Mouse (Mus musculus): ENCODE data around the gene Tenm4. TPM values are rescaled to one million over a fixed set of nuclear protein-coding genes. Genes with fewer than 3 reads are reported as not detected.
A peak's percentile ranks its signal among the peaks of the same experiment; 100 is the strongest.

Gene Tenm4
- polyA plus RNA-seq, 2 experiments: 12.7 to 37.4 TPM

DNA sequence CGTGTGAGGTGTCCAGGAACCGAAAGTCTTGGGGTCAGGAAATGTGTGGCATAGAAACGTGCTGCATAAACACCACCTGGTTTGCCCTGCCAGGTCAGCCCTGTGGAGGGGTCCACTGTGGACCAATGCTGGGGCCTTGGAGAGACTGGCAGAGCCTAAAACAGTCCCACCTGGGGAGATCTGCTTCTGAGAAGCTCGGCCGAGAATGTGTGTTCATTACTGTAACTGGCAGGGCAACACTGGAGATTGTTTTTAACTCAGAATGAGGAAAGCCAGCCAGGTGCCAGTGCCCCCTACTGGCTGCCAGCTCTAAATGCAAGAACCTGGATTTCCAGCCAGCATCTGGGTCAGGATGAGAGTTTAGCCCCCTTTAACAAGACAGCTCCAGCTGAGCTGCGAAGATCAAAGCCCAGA is 383.2 kb downstream of the Tenm4 start:
- Histone ChIP-seq H3K36me3 (ENCODE audit: control insufficient read depth, insufficient read depth, low read length) (no peaks in the 10 kb centered on the region), H3K4me3 (replicated peaks; ENCODE audit: low read length) (no peak overlapping the region), H3K9ac (ENCODE audit: low read depth, low read length, severe bottlenecking) (no peak overlapping the region), H3K4me2 (replicated peaks; ENCODE audit: low read depth, low read length, severe bottlenecking) (no peak overlapping the region), H3K27me3 (ENCODE audit: control insufficient read depth, insufficient read depth, low read length) (no peaks in the 10 kb centered on the region), H3K4me1 (ENCODE audit: control insufficient read depth, insufficient read depth, low read length) (peaks cover 43% of the 10 kb centered on the region), H3K27ac (replicated peaks; ENCODE audit: low read depth, low read length) (no peak overlapping the region), H3K9me3 (ENCODE audit: control insufficient read depth, low read length) (no peaks in the 10 kb centered on the region)
- WGBS: 24% methylated on average over 6 of the region's 6 CpGs
- no peak for TF ChIP-seq POLR2A (IDR thresholded peaks at IDR 0.05; ENCODE audit: borderline replicate concordance, extremely low read depth, insufficient read depth, insufficient read length)
- no peak for ATAC-seq (ENCODE audit: low FRiP score, low read depth)
- peak; percentile 44 for DNase-seq (ENCODE audit: low spot score)

DNA sequence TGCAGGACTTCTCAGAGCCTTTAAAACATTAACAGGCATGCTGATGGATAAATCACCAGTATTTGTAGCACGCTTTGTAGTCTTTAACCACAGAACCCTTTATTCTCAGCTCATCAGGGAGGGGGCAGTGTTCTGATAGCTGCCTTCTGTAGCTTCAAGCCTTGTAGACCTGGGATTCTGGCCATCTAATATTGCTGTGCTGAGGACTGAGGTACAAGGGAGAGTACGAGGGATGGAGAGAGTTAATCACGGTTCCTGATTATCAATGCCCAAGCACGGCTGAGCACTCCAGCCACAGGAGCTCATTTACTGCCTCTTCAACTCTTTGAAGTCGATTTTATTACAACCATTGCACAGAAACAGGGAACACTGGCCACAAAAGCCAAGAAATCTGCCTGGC is 384.2 kb downstream of the Tenm4 start:
- ATAC-seq (ENCODE audit: low FRiP score, low read depth): no peak
- H3K27ac ChIP-seq (replicated peaks; ENCODE audit: low read depth, low read length): no peak overlapping the region
- DNase-seq (ENCODE audit: low spot score): peak; percentile 48
- H3K36me3 ChIP-seq (ENCODE audit: control insufficient read depth, insufficient read depth, low read length): no peaks in the 10 kb centered on the region
- no peak overlapping the region for H3K4me2 ChIP-seq (replicated peaks; ENCODE audit: low read depth, low read length, severe bottlenecking)
- no peaks in the 10 kb centered on the region for H3K27me3 ChIP-seq (ENCODE audit: control insufficient read depth, insufficient read depth, low read length)
- TF ChIP-seq POLR2A (IDR thresholded peaks at IDR 0.05; ENCODE audit: borderline replicate concordance, extremely low read depth, insufficient read depth, insufficient read length): no peak
- no peak overlapping the region for H3K9ac ChIP-seq (ENCODE audit: low read depth, low read length, severe bottlenecking)
- 20% methylated on average over 5 of the region's 5 CpGs for WGBS
- H3K4me1 ChIP-seq (ENCODE audit: control insufficient read depth, insufficient read depth, low read length): peaks cover 43% of the 10 kb centered on the region
- H3K4me3 ChIP-seq (replicated peaks; ENCODE audit: low read length): no peak overlapping the region
- no peaks in the 10 kb centered on the region for H3K9me3 ChIP-seq (ENCODE audit: control insufficient read depth, low read length)

DNA sequence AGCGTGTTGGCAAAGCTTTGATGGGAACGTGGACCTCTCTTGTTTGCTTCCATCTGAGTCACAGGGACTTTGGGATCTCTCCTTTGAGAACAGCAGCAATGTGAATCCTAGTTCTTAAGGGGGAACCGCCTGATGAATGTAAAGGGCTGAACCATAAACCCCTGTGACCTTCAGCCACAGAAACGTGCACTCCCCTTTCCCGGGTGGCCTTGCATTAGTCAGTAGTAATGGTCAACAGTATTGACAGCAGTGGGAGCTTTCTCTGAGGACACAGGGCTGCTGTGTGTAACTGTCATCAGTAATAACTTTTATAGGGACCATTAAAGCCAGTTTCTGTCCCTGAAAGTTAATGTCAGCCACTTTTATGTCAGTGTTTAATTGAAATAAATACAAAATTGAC is 385.7 kb downstream of the Tenm4 start:
- ATAC-seq (ENCODE audit: low FRiP score, low read depth) (no peak), DNase-seq (ENCODE audit: low spot score) (no peak)
- no peaks in the 10 kb centered on the region for H3K27me3 ChIP-seq (ENCODE audit: control insufficient read depth, insufficient read depth, low read length)
- no peak overlapping the region for H3K4me2 ChIP-seq (replicated peaks; ENCODE audit: low read depth, low read length, severe bottlenecking)
- H3K36me3 ChIP-seq (ENCODE audit: control insufficient read depth, insufficient read depth, low read length): no peaks in the 10 kb centered on the region
- no peaks in the 10 kb centered on the region for H3K9me3 ChIP-seq (ENCODE audit: control insufficient read depth, low read length)
- no peak for TF ChIP-seq POLR2A (IDR thresholded peaks at IDR 0.05; ENCODE audit: borderline replicate concordance, extremely low read depth, insufficient read depth, insufficient read length)
- 52% methylated on average over 5 of the region's 5 CpGs for whole genome bisulfite sequencing
- H3K4me1 ChIP-seq (ENCODE audit: control insufficient read depth, insufficient read depth, low read length): peaks cover 43% of the 10 kb centered on the region
- no peak overlapping the region for H3K9ac ChIP-seq (ENCODE audit: low read depth, low read length, severe bottlenecking)
- no peak overlapping the region for H3K27ac ChIP-seq (replicated peaks; ENCODE audit: low read depth, low read length)
- H3K4me3 ChIP-seq (replicated peaks; ENCODE audit: low read length): no peak overlapping the region

DNA sequence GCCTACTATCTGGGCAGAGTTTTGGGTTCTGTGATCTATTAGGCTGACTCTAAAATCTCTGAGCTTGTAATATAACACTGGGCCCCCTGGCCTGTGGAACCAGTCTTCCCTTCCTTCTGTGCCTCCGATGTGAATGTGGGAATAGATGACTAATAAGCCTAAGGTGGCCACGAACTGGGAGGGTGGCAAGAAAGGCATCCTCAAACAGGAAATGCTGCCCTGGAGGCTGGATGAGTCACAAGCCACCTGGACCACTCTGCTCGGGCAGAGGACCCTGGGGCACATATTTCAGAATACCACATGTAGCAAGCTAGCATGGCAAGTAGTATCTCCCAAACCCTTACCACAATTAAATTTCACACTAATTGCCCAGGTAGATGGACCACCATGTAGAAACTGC is 391.8 kb downstream of the Tenm4 start:
- H3K27me3 ChIP-seq (ENCODE audit: control insufficient read depth, insufficient read depth, low read length): no peaks in the 10 kb centered on the region
- no peak overlapping the region for H3K4me2 ChIP-seq (replicated peaks; ENCODE audit: low read depth, low read length, severe bottlenecking)
- H3K4me3 ChIP-seq (replicated peaks; ENCODE audit: low read length): no peak overlapping the region
- H3K27ac ChIP-seq (replicated peaks; ENCODE audit: low read depth, low read length): no peak overlapping the region
- peaks cover 19% of the 10 kb centered on the region for H3K4me1 ChIP-seq (ENCODE audit: control insufficient read depth, insufficient read depth, low read length)
- TF ChIP-seq POLR2A (IDR thresholded peaks at IDR 0.05; ENCODE audit: borderline replicate concordance, extremely low read depth, insufficient read depth, insufficient read length): no peak
- H3K36me3 ChIP-seq (ENCODE audit: control insufficient read depth, insufficient read depth, low read length): no peaks in the 10 kb centered on the region
- ATAC-seq (ENCODE audit: low FRiP score, low read depth) (no peak), DNase-seq (ENCODE audit: low spot score) (no peak)
- H3K9me3 ChIP-seq (ENCODE audit: control insufficient read depth, low read length): no peaks in the 10 kb centered on the region
- WGBS: 23% methylated on average over 3 of the region's 3 CpGs
- H3K9ac ChIP-seq (ENCODE audit: low read depth, low read length, severe bottlenecking): no peak overlapping the region

DNA sequence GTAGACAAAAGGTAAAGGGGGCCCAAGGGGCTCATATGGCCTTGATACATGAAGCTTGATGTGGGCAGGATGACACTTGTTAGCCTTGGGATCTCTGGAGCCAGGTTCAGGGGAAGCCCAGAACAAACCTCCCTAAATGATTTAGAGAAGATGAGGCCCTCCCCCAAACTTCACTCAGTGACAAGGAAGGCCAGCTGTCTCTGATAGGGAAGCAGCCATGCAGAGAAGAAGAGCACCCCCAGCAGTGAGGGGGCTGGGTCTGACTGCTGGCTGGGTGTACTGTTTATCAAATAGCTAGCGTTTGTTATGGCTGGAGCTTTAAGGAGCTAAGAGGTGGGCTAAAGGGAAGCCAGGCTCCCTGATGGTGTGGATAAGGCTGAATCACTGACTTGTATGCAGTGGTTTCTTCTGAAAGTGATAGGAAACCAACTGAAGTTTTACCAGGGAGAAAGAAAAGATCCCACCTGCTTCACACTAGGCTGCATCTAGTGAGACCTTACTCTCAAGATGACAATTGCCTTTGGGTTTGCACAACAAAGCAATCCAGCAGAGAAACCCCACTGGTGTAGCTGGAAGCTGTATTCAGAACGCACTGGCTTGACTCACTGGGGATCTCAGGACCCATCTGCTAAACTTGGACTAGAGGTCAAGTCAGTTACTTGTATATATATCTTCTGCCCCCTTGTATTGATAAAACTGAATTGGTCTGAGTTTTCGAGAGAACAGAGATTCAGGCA is 392.5 kb downstream of the Tenm4 start:
- DNase-seq (ENCODE audit: low spot score): no peak
- no peak for ATAC-seq (ENCODE audit: low FRiP score, low read depth)
- no peaks in the 10 kb centered on the region for H3K9me3 ChIP-seq (ENCODE audit: control insufficient read depth, low read length)

More for the DNA sequence above, 392.5 kb downstream of the Tenm4 start:
- no peak overlapping the region for H3K27ac ChIP-seq (replicated peaks; ENCODE audit: low read depth, low read length)
- H3K4me1 ChIP-seq (ENCODE audit: control insufficient read depth, insufficient read depth, low read length): peaks cover 19% of the 10 kb centered on the region
- no peaks in the 10 kb centered on the region for H3K27me3 ChIP-seq (ENCODE audit: control insufficient read depth, insufficient read depth, low read length)
- no peak overlapping the region for H3K4me3 ChIP-seq (replicated peaks; ENCODE audit: low read length)
- WGBS: 60% methylated on average over 3 of the region's 3 CpGs
- no peak overlapping the region for H3K9ac ChIP-seq (ENCODE audit: low read depth, low read length, severe bottlenecking)
- H3K4me2 ChIP-seq (replicated peaks; ENCODE audit: low read depth, low read length, severe bottlenecking): no peak overlapping the region
- no peaks in the 10 kb centered on the region for H3K36me3 ChIP-seq (ENCODE audit: control insufficient read depth, insufficient read depth, low read length)
- TF ChIP-seq POLR2A (IDR thresholded peaks at IDR 0.05; ENCODE audit: borderline replicate concordance, extremely low read depth, insufficient read depth, insufficient read length): no peak

Measured in limb, embryonic 14.5 days (tissue).